ENCODE assay signal across 28 mouse cellular contexts in the genomic region with DNA sequence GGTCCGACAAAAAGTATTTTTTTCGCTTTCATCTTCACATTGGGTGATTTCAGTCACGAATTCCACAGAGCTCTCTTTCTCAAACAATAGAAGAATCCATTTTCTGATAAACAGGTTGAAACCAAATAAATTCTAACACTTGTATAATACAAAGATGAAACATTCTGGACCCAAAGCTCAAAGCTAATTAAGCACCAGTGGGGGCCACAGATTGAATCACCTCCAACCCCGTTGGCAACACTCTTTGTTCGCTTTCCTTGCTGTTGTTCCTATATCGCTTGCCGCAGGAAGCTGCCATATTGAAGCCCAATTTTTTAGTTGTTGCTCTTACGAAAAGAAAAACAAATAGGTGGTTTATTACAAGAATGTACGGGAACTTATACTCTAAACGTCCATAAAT.
"Had no signal": no experiment of that assay in that cellular context is flagged by ENCODE, and none has a peak within 500 bp of the region (broad histone marks: within the 10 kb centered on the region; RNA-seq: fewer than 3 reads in every experiment).

No protein-coding gene starts in this region.

- H3K36me3 ChIP-seq: embryonic facial prominence, embryonic 10.5 days; embryonic facial prominence, embryonic 12.5 days; embryonic facial prominence, embryonic 13.5 days; embryonic facial prominence, embryonic 15.5 days; forebrain, embryonic 10.5 days; forebrain, embryonic 12.5 days; forebrain, embryonic 15.5 days had no signal

- H3K9me3 ChIP-seq: embryonic facial prominence, embryonic 10.5 days; embryonic facial prominence, embryonic 12.5 days; embryonic facial prominence, embryonic 13.5 days; embryonic facial prominence, embryonic 15.5 days; forebrain, embryonic 10.5 days; forebrain, embryonic 12.5 days; forebrain, embryonic 13.5 days; forebrain, embryonic 15.5 days had no signal

- H3K27ac ChIP-seq: embryonic facial prominence, embryonic 10.5 days; embryonic facial prominence, embryonic 12.5 days; embryonic facial prominence, embryonic 13.5 days; embryonic facial prominence, embryonic 15.5 days; forebrain, embryonic 10.5 days; forebrain, embryonic 12.5 days; forebrain, embryonic 13.5 days; forebrain, embryonic 15.5 days; gastrocnemius, adult 2 months; heart, adult 2 months had no signal

- ATAC-seq: forebrain, embryonic 13.5 days; forebrain, embryonic 14.5 days; forebrain, embryonic 15.5 days; forebrain, embryonic 16.5 days; forebrain, postnatal 0 days had no signal

- H3K4me3 ChIP-seq: embryonic facial prominence, embryonic 10.5 days; embryonic facial prominence, embryonic 12.5 days; embryonic facial prominence, embryonic 13.5 days; embryonic facial prominence, embryonic 15.5 days; erythroblast, embryonic 14.5 days; forebrain, embryonic 10.5 days; forebrain, embryonic 12.5 days; forebrain, embryonic 13.5 days; forebrain, embryonic 15.5 days; gastrocnemius, adult 2 months; heart, adult 2 months had no signal

- H3K4me1 ChIP-seq: embryonic facial prominence, embryonic 10.5 days; embryonic facial prominence, embryonic 12.5 days; embryonic facial prominence, embryonic 13.5 days; embryonic facial prominence, embryonic 15.5 days; forebrain, embryonic 12.5 days; forebrain, embryonic 15.5 days had no signal

- DNase-seq: cerebellum, adult 8-10 months; cerebellum, adult 9-10 months; cerebellum, adult 9-11 months; cerebellum, postnatal 10 days; cerebellum, postnatal 14 days; cerebellum, postnatal 25 days; cerebellum, postnatal 36 days; embryo, embryonic 11 days; forebrain, postnatal 0 days; gastrocnemius, adult 2 months; gastrocnemius, postnatal 10 days; gastrocnemius, postnatal 14 days; gastrocnemius, postnatal 25 days; gastrocnemius, postnatal 36 days; heart, adult 11 months; heart, adult 18-20 months; heart, adult 2 months had no signal

- H3K27me3 ChIP-seq: embryonic facial prominence, embryonic 12.5 days; embryonic facial prominence, embryonic 13.5 days; embryonic facial prominence, embryonic 15.5 days; forebrain, embryonic 12.5 days; forebrain, embryonic 13.5 days; forebrain, embryonic 15.5 days had no signal

- H3K4me2 ChIP-seq: embryonic facial prominence, embryonic 12.5 days; embryonic facial prominence, embryonic 13.5 days; embryonic facial prominence, embryonic 15.5 days; forebrain, embryonic 12.5 days; forebrain, embryonic 13.5 days; forebrain, embryonic 15.5 days had no signal

- H3K9ac ChIP-seq: embryonic facial prominence, embryonic 12.5 days; embryonic facial prominence, embryonic 13.5 days; embryonic facial prominence, embryonic 15.5 days; forebrain, embryonic 12.5 days; forebrain, embryonic 13.5 days; forebrain, embryonic 15.5 days; forebrain, postnatal 0 days had no signal
